Mouse (Mus musculus) bone marrow macrophage, adult 2 months (primary cell): Measurements from ENCODE around the gene Rxfp4. TPM values are rescaled to one million over a fixed set of nuclear protein-coding genes. Genes with fewer than 3 reads are reported as not detected.
A peak's percentile ranks its signal among the peaks of the same experiment; 100 is the strongest.

ENCODE experiments used
- H3K27ac ChIP-seq: 2 replicates; pipeline ENCODE4 v1.5.1; 2012; ENCODE audit warnings: low read depth, low read length; ENCODE audit not compliant: insufficient read depth
- H3K4me1 ChIP-seq: 2 replicates; pipeline ENCODE4 v1.6.1; 2012; ENCODE audit warnings: low read length; ENCODE audit not compliant: control insufficient read depth, insufficient read depth
- H3K4me3 ChIP-seq: 2 replicates; pipeline ENCODE4 v1.5.1; 2012; ENCODE audit warnings: mild to moderate bottlenecking, low read length, moderate library complexity; ENCODE audit not compliant: insufficient read depth
- CTCF ChIP-seq: IDR thresholded peaks from 2 replicates; pipeline ENCODE4 v1.5.1; 2012; ENCODE audit warnings: low read depth, mild to moderate bottlenecking, low read length, moderate library complexity
- POLR2A ChIP-seq: IDR thresholded peaks from 2 replicates; pipeline ENCODE4 v1.6.1; 2012; ENCODE audit warnings: mild to moderate bottlenecking, low read depth, low read length, borderline replicate concordance
- polyA plus RNA-seq: library from polyadenylated mRNA; stranded (reverse); fragments of >200 nt; gene quantifications from 2 replicates; pipeline ENCODE4 v1.2.4, GENCODE M21; 2012; ENCODE audit not compliant: missing spikeins, insufficient read depth, insufficient read length

Rxfp4 gene
- polyA plus RNA-seq, 1 experiment: not detected

- TF ChIP-seq POLR2A: no peak
- no peak for TF ChIP-seq CTCF
- Histone ChIP-seq H3K4me3 (no peak overlapping the region), H3K27ac (no peak overlapping the region), H3K4me1 (peaks cover 44% of the 10 kb centered on the region)
These were observed 6.4 kb downstream of the Rxfp4 start for GRCm38 (mm10) chr3:88646426-88646995.

DNA sequence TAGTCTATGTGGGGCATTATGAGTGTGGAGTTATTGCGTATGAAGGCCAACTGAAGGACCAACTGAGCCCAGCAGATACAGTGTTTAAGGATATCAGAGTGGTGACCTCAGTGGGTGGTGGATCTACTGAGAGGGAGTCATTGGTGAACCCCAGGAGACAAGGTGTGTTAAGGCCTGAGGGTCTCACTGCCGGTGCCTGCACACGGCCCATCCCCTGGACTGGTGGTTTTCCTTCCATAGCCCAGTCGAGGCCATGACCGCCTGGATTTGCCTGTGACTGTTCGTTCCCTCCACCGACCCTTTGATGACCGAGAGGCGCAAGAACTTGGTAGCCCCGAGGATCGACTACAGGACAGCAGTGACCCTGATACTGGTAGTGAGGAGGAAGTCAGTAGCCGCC is 7.0 kb downstream of the Rxfp4 start:
- no peak overlapping the region for H3K4me3 ChIP-seq
- H3K27ac ChIP-seq: no peak overlapping the region
- no peak for TF ChIP-seq CTCF
- TF ChIP-seq POLR2A: no peak
- H3K4me1 ChIP-seq: peaks cover 38% of the 10 kb centered on the region

GRCm38 (mm10) chr3:88643078-88643477 is 9.9 kb downstream of the Rxfp4 start:
- TF ChIP-seq CTCF (no peak), POLR2A (no peak)

GRCm38 (mm10) chr3:88640676-88641075 is 12.3 kb downstream of the Rxfp4 start:
- H3K4me1 ChIP-seq: no peaks in the 10 kb centered on the region
- H3K4me3 ChIP-seq: no peak overlapping the region
- no peak for TF ChIP-seq CTCF
- TF ChIP-seq POLR2A: no peak
- no peak overlapping the region for H3K27ac ChIP-seq

More at GRCm38 (mm10) chr3:88643078-88643477, 9.9 kb downstream of the Rxfp4 start:
- Histone ChIP-seq H3K27ac (no peak overlapping the region), H3K4me3 (no peak overlapping the region), H3K4me1 (peaks cover 15% of the 10 kb centered on the region)

DNA sequence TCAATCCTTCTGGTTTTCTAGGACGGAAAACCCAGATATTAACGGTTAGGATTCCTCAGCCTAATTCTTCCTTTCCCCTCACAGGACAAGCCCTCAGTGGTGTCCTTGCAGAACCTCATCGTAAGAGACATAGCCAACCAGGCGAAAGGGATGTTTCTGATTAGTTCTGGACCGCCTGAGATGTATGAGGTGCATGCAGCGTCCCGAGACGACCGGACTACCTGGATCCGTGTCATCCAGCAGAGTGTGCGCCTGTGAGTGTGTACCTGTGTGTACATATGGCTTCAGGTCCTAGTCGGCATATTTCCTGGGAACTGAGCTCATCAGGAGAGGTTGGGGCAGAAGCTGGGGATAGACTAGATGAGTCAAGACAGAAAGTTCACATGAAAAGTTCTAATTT is 13.7 kb downstream of the Rxfp4 start:
- TF ChIP-seq CTCF (no peak), POLR2A (no peak)
- Histone ChIP-seq H3K4me1 (no peaks in the 10 kb centered on the region), H3K27ac (no peak overlapping the region), H3K4me3 (no peak overlapping the region)

- Histone ChIP-seq H3K27ac (no peak overlapping the region), H3K4me1 (no peaks in the 10 kb centered on the region), H3K4me3 (no peak overlapping the region)
- TF ChIP-seq CTCF: no peak
- TF ChIP-seq POLR2A: no peak
These were observed 15.8 kb downstream of the Rxfp4 start for GRCm38 (mm10) chr3:88637134-88637533.

GRCm38 (mm10) chr3:88636555-88636986 is 16.4 kb downstream of the Rxfp4 start:
- H3K4me3 ChIP-seq: no peak overlapping the region
- no peak overlapping the region for H3K27ac ChIP-seq
- TF ChIP-seq POLR2A (no peak), CTCF (no peak)
- H3K4me1 ChIP-seq: peaks cover 4% of the 10 kb centered on the region; the same call in 1 of the 2 replicates

DNA sequence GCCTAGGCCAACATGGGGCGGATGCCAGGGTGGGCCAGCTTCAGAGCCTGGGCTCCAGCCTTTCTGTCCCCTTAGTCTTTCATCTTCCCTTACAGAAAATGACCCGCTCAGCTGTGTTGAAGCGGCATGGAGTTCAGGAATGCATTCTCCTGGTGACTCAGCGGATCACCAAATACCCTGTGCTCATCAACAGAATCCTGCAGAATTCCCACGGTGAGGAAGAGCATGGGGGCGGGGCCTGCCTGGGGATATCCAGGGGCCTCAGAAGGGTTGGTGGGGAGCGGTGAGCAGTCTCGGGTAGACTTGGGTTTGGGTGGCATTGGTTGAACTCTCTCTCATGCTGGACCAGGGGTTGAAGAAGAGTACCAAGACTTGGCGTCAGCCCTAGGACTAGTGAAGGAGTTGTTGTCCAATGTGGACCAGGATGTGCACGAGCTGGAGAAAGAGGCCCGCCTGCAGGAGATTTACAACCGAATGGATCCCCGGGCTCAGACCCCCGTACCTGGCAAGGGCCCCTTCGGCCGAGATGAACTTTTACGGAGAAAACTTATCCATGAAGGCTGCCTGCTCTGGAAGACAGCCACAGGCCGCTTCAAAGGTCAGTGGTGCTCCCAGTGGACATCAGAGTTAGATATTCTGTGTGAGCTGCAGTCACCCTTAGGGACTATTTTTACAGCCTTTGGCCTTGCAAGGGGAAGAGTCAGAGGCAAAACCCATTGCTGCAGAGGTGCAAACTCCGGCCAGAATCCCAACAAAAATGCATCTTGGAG is 17.3 kb downstream of the Rxfp4 start:
- no peak for TF ChIP-seq CTCF
- no peak for TF ChIP-seq POLR2A
- Histone ChIP-seq H3K4me1 (peaks cover 11% of the 10 kb centered on the region), H3K27ac (no peak overlapping the region), H3K4me3 (no peak overlapping the region)

DNA sequence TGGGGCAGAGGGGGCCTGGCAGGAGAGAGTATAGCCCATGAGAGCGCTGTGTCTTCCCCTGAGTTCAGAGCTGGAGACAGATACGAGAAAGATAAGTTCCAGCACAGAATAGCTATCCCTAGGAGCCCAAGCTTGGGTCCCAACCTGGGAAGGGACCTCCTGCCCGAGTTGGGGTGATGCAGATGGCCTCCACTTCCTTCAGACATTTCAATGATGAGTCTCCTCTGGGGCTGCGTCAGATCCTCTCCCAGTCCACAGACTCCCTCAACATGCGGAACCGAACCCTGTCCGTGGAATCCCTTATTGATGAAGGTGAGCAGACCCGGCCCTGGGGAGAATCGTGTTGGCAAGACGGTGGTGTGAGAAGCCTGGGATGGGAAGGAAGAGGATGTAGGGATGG is 19.9 kb downstream of the Rxfp4 start:
- no peak overlapping the region for H3K27ac ChIP-seq
- H3K4me1 ChIP-seq: peaks cover 35% of the 10 kb centered on the region
- no peak overlapping the region for H3K4me3 ChIP-seq
- TF ChIP-seq CTCF: no peak
- TF ChIP-seq POLR2A: no peak

DNA sequence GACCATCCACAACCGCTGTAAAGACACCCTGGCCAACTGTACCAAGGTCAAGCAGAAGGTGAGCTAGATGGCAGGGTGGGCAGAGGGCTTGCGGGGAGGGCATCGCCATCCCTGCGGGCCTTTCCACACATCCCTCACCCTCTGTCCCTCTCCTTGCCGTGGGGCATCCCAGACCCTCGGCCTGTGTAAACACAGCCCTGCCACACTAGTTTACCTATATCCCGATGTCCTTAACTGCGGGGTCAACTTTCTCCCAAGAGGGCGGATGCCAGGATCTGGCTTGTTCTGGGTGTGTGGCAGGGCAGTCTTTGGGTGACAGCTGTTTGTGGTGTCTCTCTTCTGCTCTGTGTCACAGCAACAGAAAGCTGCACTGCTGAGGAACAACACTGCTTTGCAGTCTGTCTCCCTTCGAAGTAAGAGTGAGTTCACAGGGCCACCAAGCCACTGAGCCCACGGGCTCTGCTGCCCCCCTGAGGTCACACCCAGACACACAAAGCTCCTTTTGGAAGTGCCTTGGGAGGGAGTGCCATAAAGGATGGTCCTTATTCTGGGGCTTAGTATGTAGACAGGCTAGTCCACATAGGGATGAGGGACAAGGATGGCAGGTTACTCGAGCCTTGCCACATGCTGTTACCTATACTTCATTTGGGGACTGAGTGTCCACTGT is 20.9 kb downstream of the Rxfp4 start:
- Histone ChIP-seq H3K4me1 (peaks cover 42% of the 10 kb centered on the region), H3K4me3 (no peak overlapping the region), H3K27ac (no peak overlapping the region)
- TF ChIP-seq POLR2A (no peak), CTCF (peak; percentile 27; the same call in 1 of the 2 replicates)
